15 mouse cellular contexts compared by ENCODE assay signal in genomic region chr19:23357253-23357652, GRCm38 (mm10).
"Had no signal": no experiment of that assay in that cellular context is flagged by ENCODE, and none has a peak within 500 bp of the region (broad histone marks: within the 10 kb centered on the region; RNA-seq: fewer than 3 reads in every experiment).

No protein-coding gene starts in this region.

- H3K4me3 ChIP-seq: liver, embryonic 15.5 days; lung, embryonic 15.5 days; midbrain, embryonic 10.5 days; midbrain, embryonic 13.5 days; midbrain, embryonic 15.5 days; neural tube, embryonic 12.5 days; stomach, embryonic 15.5 days had no signal

- H3K9ac ChIP-seq: liver, embryonic 15.5 days; liver, postnatal 0 days; lung, embryonic 15.5 days; midbrain, embryonic 13.5 days; midbrain, embryonic 15.5 days; neural tube, embryonic 12.5 days; stomach, embryonic 15.5 days had no signal

- H3K27ac ChIP-seq: liver, embryonic 15.5 days; lung, embryonic 15.5 days; midbrain, embryonic 10.5 days; midbrain, embryonic 13.5 days; midbrain, embryonic 15.5 days; neural tube, embryonic 12.5 days; stomach, embryonic 15.5 days; stomach, postnatal 0 days had no signal

- H3K27me3 ChIP-seq: liver, embryonic 15.5 days; lung, embryonic 15.5 days; midbrain, embryonic 13.5 days; midbrain, embryonic 15.5 days; neural tube, embryonic 12.5 days; stomach, embryonic 15.5 days had no signal

- DNase-seq: liver, postnatal 0 days; lung, adult 2 months; lung, postnatal 14 days; lung, postnatal 4 days; right cerebral cortex, postnatal 14 days; thymus, adult 2 months; thymus, postnatal 25 days had no signal

- H3K4me1 ChIP-seq: liver, embryonic 15.5 days; midbrain, embryonic 13.5 days; midbrain, embryonic 15.5 days; neural tube, embryonic 12.5 days had no signal

- H3K36me3 ChIP-seq: liver, embryonic 15.5 days; lung, embryonic 15.5 days; midbrain, embryonic 10.5 days; midbrain, embryonic 13.5 days; midbrain, embryonic 15.5 days; neural tube, embryonic 12.5 days; stomach, embryonic 15.5 days had no signal

- H3K9me3 ChIP-seq: liver, embryonic 15.5 days; lung, embryonic 15.5 days; midbrain, embryonic 10.5 days; midbrain, embryonic 13.5 days; midbrain, embryonic 15.5 days; neural tube, embryonic 12.5 days; stomach, embryonic 15.5 days had no signal
